Comparison of ENCODE assay signal across 39 mouse cellular contexts in the genomic region with DNA sequence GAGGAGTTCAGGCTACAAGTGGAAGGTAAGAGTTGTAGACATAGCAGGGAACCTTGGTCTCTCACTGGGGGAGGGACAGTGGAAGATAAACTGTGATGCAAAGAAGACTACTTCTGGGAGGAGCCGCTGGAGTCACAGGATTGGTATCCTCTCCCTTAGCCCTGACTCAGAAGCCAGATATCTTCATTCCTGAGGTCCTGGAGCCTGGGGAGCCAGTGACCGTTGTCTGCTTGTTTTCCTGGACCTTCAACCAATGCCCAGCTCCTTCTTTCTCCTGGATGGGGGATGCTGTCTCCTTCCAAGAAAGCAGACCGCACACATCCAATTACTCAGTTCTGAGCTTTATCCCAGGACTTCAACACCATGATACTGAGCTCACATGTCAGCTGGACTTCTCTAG. TPM values are rescaled to one million over a fixed set of nuclear protein-coding genes. Genes with fewer than 3 reads are reported as not detected.
DNase-seq lines count a peak whose midpoint lies in the region; ATAC-seq and TF ChIP-seq lines count a peak whose summit lies in the region.
"Had no signal": no experiment of that assay in that cellular context is flagged by ENCODE, and none has a peak within 500 bp of the region (broad histone marks: within the 10 kb centered on the region; RNA-seq: fewer than 3 reads in every experiment).

No protein-coding gene starts in this region.

- H3K27me3 ChIP-seq in kidney, embryonic 15.5 days: no peaks in the 10 kb centered on the region
- no peaks in the 10 kb centered on the region for H3K27me3 ChIP-seq in kidney, embryonic 16.5 days (ENCODE audit: insufficient read depth, low read length)
- H3K27me3 ChIP-seq in forebrain, embryonic 14.5 days (replicated peaks; ENCODE audit: control insufficient read depth, insufficient read depth, low read length): no peaks in the 10 kb centered on the region
- H3K27me3 ChIP-seq: embryonic facial prominence, embryonic 13.5 days; forebrain, embryonic 13.5 days; heart, embryonic 12.5 days; heart, embryonic 15.5 days had no signal

- no peak for ATAC-seq in kidney, embryonic 15.5 days (replicated peaks; ENCODE audit: low FRiP score)
- no peak for ATAC-seq in kidney, embryonic 16.5 days (ENCODE audit: low FRiP score, low TSS enrichment)
- no peak for ATAC-seq in megakaryocyte, adult 5-6 weeks (ENCODE audit: poor library complexity, severe bottlenecking)
- no peak for ATAC-seq in forebrain, embryonic 14.5 days
- ATAC-seq: forebrain, embryonic 13.5 days; forebrain, postnatal 0 days; hindbrain, postnatal 0 days; inflammation-experienced regulatory T-cells, adult 6 months; intestine, embryonic 16.5 days had no signal

- 0 out of 2 replicates have a peak, but pooled peaks cover 5% of the 10 kb centered on the region for H3K4me1 ChIP-seq in kidney, embryonic 15.5 days
- H3K4me1 ChIP-seq in kidney, embryonic 16.5 days (ENCODE audit: insufficient read depth, low read length): no peaks in the 10 kb centered on the region
- peaks cover 5% of the 10 kb centered on the region; the same call in 1 of the 2 replicates for H3K4me1 ChIP-seq in bone marrow, adult 2 months (ENCODE audit: control insufficient read depth, insufficient read depth, low read length)
- no peaks in the 10 kb centered on the region for H3K4me1 ChIP-seq in forebrain, embryonic 14.5 days (ENCODE audit: control insufficient read depth, insufficient read depth, low read length)
- H3K4me1 ChIP-seq: embryonic facial prominence, embryonic 13.5 days; forebrain, embryonic 13.5 days; heart, embryonic 12.5 days; heart, embryonic 15.5 days had no signal

- no peak overlapping the region for H3K4me3 ChIP-seq in kidney, embryonic 15.5 days (replicated peaks)
- H3K4me3 ChIP-seq in kidney, embryonic 16.5 days (ENCODE audit: low read length): no peak overlapping the region
- H3K4me3 ChIP-seq in bone marrow, adult 2 months (replicated peaks; ENCODE audit: control insufficient read depth, low read depth, low read length): peak overlapping the region; percentile 42
- H3K4me3 ChIP-seq in forebrain, embryonic 14.5 days (ENCODE audit: low read depth, low read length): no peak overlapping the region
- H3K4me3 ChIP-seq: embryonic facial prominence, embryonic 10.5 days; embryonic facial prominence, embryonic 13.5 days; forebrain, embryonic 10.5 days; forebrain, embryonic 13.5 days; gastrocnemius, adult 2 months; heart, embryonic 12.5 days; heart, embryonic 15.5 days had no signal

- H3K9ac ChIP-seq in kidney, embryonic 15.5 days: no peak overlapping the region
- no peak overlapping the region for H3K9ac ChIP-seq in kidney, embryonic 16.5 days (replicated peaks; ENCODE audit: low read length)
- no peak overlapping the region for H3K9ac ChIP-seq in forebrain, embryonic 14.5 days (ENCODE audit: low read length)
- H3K9ac ChIP-seq: embryonic facial prominence, embryonic 13.5 days; forebrain, embryonic 13.5 days; forebrain, postnatal 0 days; heart, embryonic 12.5 days; heart, embryonic 15.5 days; hindbrain, embryonic 14.5 days had no signal

- WGBS in kidney, embryonic 15.5 days: 69% methylated on average over 3 of the region's 3 CpGs
- WGBS in kidney, embryonic 16.5 days: 80% methylated on average over 3 of the region's 3 CpGs
- WGBS in bone marrow, adult 2 months: 66% methylated on average over 3 of the region's 3 CpGs
- 77% methylated on average over 3 of the region's 3 CpGs for WGBS in forebrain, embryonic 14.5 days

- no peaks in the 10 kb centered on the region for H3K36me3 ChIP-seq in kidney, embryonic 15.5 days
- no peaks in the 10 kb centered on the region for H3K36me3 ChIP-seq in kidney, embryonic 16.5 days (ENCODE audit: insufficient read depth, low read length)
- H3K36me3 ChIP-seq in forebrain, embryonic 14.5 days (ENCODE audit: control insufficient read depth, insufficient read depth, low read length): no peaks in the 10 kb centered on the region
- H3K36me3 ChIP-seq: embryonic facial prominence, embryonic 10.5 days; embryonic facial prominence, embryonic 13.5 days; forebrain, embryonic 10.5 days; G1E; heart, embryonic 12.5 days; heart, embryonic 15.5 days had no signal

- no peaks in the 10 kb centered on the region for H3K9me3 ChIP-seq in kidney, embryonic 15.5 days (replicated peaks)
- H3K9me3 ChIP-seq in kidney, embryonic 16.5 days (ENCODE audit: low read length): no peaks in the 10 kb centered on the region
- no peaks in the 10 kb centered on the region for H3K9me3 ChIP-seq in forebrain, embryonic 14.5 days (replicated peaks; ENCODE audit: control insufficient read depth, low read length)
- H3K9me3 ChIP-seq: embryonic facial prominence, embryonic 10.5 days; embryonic facial prominence, embryonic 13.5 days; forebrain, embryonic 10.5 days; forebrain, embryonic 13.5 days; G1E; heart, embryonic 12.5 days; heart, embryonic 15.5 days had no signal

- peak; percentile 23 for DNase-seq in 3134 (ENCODE audit: extremely low read depth, insufficient read length, low spot score)
- DNase-seq in Muller cell, postnatal 12 days (ENCODE audit: inconsistent ontology term): peak; percentile 40
- no peak for DNase-seq in heart, postnatal 25 days (ENCODE audit: low spot score)
- no peak for DNase-seq in forebrain, embryonic 14.5 days (ENCODE audit: low spot score)
- DNase-seq: adrenal gland, adult 2 months; adrenal gland, postnatal 14 days; cerebellum, adult 11-12 months; cerebellum, adult 8-10 months; cerebellum, postnatal 10 days; cerebellum, postnatal 36 days; embryo, embryonic 11 days; forebrain, postnatal 0 days; gastrocnemius, adult 2 months; gastrocnemius, postnatal 14 days; heart, adult 11 months; heart, postnatal 10 days; heart, postnatal 4 days had no signal

- H3K4me2 ChIP-seq in kidney, embryonic 15.5 days: no peak overlapping the region
- no peak overlapping the region for H3K4me2 ChIP-seq in kidney, embryonic 16.5 days (replicated peaks; ENCODE audit: low read depth, low read length)
- H3K4me2 ChIP-seq in forebrain, embryonic 14.5 days (ENCODE audit: low read length): no peak overlapping the region
- H3K4me2 ChIP-seq: embryonic facial prominence, embryonic 13.5 days; forebrain, embryonic 13.5 days; heart, embryonic 12.5 days; heart, embryonic 15.5 days; hindbrain, embryonic 14.5 days had no signal

- H3K27ac ChIP-seq in kidney, embryonic 15.5 days: 0 out of 2 replicates have a peak overlapping the region, but pooled peaks have one; percentile 13
- H3K27ac ChIP-seq in kidney, embryonic 16.5 days (ENCODE audit: low read length): no peak overlapping the region
- H3K27ac ChIP-seq in bone marrow, adult 2 months (ENCODE audit: control insufficient read depth, insufficient read depth, low read depth, low read length, poor library complexity): peak overlapping the region; percentile 67; the same call in 1 of the 2 replicates
- no peak overlapping the region for H3K27ac ChIP-seq in forebrain, embryonic 14.5 days (ENCODE audit: low read depth, low read length)
- H3K27ac ChIP-seq: embryonic facial prominence, embryonic 10.5 days; embryonic facial prominence, embryonic 13.5 days; forebrain, embryonic 10.5 days; forebrain, embryonic 13.5 days; gastrocnemius, adult 2 months; heart, embryonic 15.5 days; hindbrain, embryonic 14.5 days; hindbrain, postnatal 0 days had no signal

- no peak for TF ChIP-seq POLR2A in bone marrow, adult 2 months (IDR thresholded peaks at IDR 0.05; ENCODE audit: borderline replicate concordance, control insufficient read depth, low read depth, low read length)

- intact Hi-C loops in heart, postnatal 25 days (cut with DNase I): no loop called here

- TF ChIP-seq CTCF in bone marrow, adult 2 months (IDR thresholded peaks at IDR 0.05; ENCODE audit: control insufficient read depth, insufficient read depth, low read length): no peak

RNA-seq across cellular contexts. Expression of gene Siglecg, which starts 1.1 kb away (rescaled TPM):
- polyA plus RNA-seq in kidney, embryonic 15.5 days (2015; fragmentation: Nextera tagmentation; extraction: Ambion mirVana): 1.8 and 2.0 TPM in 2 replicates
- 1.6 and 2.4 TPM in 2 replicates for polyA plus RNA-seq in kidney, embryonic 16.5 days (2015; fragmentation: Nextera tagmentation; extraction: Ambion mirVana)
- polyA plus RNA-seq in bone marrow, adult 2 months (2011; ENCODE audit: insufficient read depth, insufficient read length, low replicate concordance, missing spikeins): 33.1 and 73.3 TPM in 2 replicates
- total RNA-seq in heart, postnatal 25 days (2021): under 1 TPM; 0.13 to 0.14 TPM
- 13.9 and 14.7 TPM in 2 replicates for total RNA-seq in megakaryocyte, adult 5-6 weeks (2015)
- total RNA-seq in megakaryocyte, adult 5-6 weeks (2017): 11.1 and 12.3 TPM in 2 replicates
- 0.09 TPM in 1 of 2 replicates, not detected in the other for polyA plus RNA-seq in forebrain, embryonic 14.5 days (2014; fragmentation: Nextera tagmentation; extraction: Ambion mirVana)
- total RNA-seq: forebrain, postnatal 0 days; gastrocnemius, adult 2 months; hindbrain, postnatal 0 days had no signal
- polyA plus RNA-seq: embryonic facial prominence, embryonic 13.5 days; forebrain, embryonic 13.5 days; forebrain, postnatal 0 days; G1E; heart, embryonic 12.5 days; hindbrain, embryonic 11.5 days; hindbrain, embryonic 14.5 days; hindbrain, postnatal 0 days had no signal

RNA-seq across cellular contexts. Expression of gene Lim2, which starts 18.4 kb away (rescaled TPM):
- polyA plus RNA-seq in kidney, embryonic 15.5 days (2015; fragmentation: Nextera tagmentation; extraction: Ambion mirVana): not detected in 2 replicates
- not detected in 2 replicates for polyA plus RNA-seq in kidney, embryonic 16.5 days (2015; fragmentation: Nextera tagmentation; extraction: Ambion mirVana)
- polyA plus RNA-seq in bone marrow, adult 2 months (2011; ENCODE audit: insufficient read depth, insufficient read length, low replicate concordance, missing spikeins): 1.9 and 2.1 TPM in 2 replicates
- not detected for total RNA-seq in heart, postnatal 25 days (2021)
- total RNA-seq in megakaryocyte, adult 5-6 weeks (2015): not detected in 2 replicates
- not detected in 2 replicates for total RNA-seq in megakaryocyte, adult 5-6 weeks (2017)
- not detected in 2 replicates for polyA plus RNA-seq in forebrain, embryonic 14.5 days (2014; fragmentation: Nextera tagmentation; extraction: Ambion mirVana)
- total RNA-seq: adrenal gland, adult 2 months; adrenal gland, postnatal 14 days; adrenal gland, postnatal 4 days; forebrain, postnatal 0 days; G1E; gastrocnemius, adult 2 months; gastrocnemius, postnatal 14 days; gastrocnemius, postnatal 4 days; heart, postnatal 10 days; heart, postnatal 4 days; hindbrain, postnatal 0 days had no signal
- polyA plus RNA-seq: adrenal gland, adult 2 months; cortical plate, adult 2 months; embryonic facial prominence, embryonic 13.5 days; forebrain, embryonic 10.5 days; forebrain, embryonic 13.5 days; forebrain, postnatal 0 days; frontal cortex, adult 2 months; G1E; heart, embryonic 12.5 days; heart, embryonic 15.5 days; hindbrain, embryonic 11.5 days; hindbrain, embryonic 14.5 days; hindbrain, postnatal 0 days; inflammation-experienced regulatory T-cells, adult 6 months had no signal

RNA-seq across cellular contexts. Expression of gene Nkg7, which starts 27.8 kb away (rescaled TPM):
- 0.32 TPM in 1 of 2 replicates, not detected in the other for polyA plus RNA-seq in kidney, embryonic 15.5 days (2015; fragmentation: Nextera tagmentation; extraction: Ambion mirVana)
- polyA plus RNA-seq in kidney, embryonic 16.5 days (2015; fragmentation: Nextera tagmentation; extraction: Ambion mirVana): 0.92 TPM in 1 of 2 replicates, not detected in the other
- 18.5 and 43.6 TPM in 2 replicates for polyA plus RNA-seq in bone marrow, adult 2 months (2011; ENCODE audit: insufficient read depth, insufficient read length, low replicate concordance, missing spikeins)
- not detected for total RNA-seq in heart, postnatal 25 days (2021)
- 41.6 and 53.1 TPM in 2 replicates for total RNA-seq in megakaryocyte, adult 5-6 weeks (2015)
- total RNA-seq in megakaryocyte, adult 5-6 weeks (2017): 13.1 and 23.4 TPM in 2 replicates
- polyA plus RNA-seq in forebrain, embryonic 14.5 days (2014; fragmentation: Nextera tagmentation; extraction: Ambion mirVana): not detected in 2 replicates
- total RNA-seq: adrenal gland, postnatal 14 days; forebrain, postnatal 0 days; G1E; gastrocnemius, adult 2 months; gastrocnemius, postnatal 14 days; gastrocnemius, postnatal 4 days; heart, postnatal 10 days; heart, postnatal 4 days; hindbrain, postnatal 0 days had no signal
- polyA plus RNA-seq: brain, embryonic 14.5 days; cortical plate, adult 2 months; embryonic facial prominence, embryonic 10.5 days; forebrain, embryonic 10.5 days; forebrain, embryonic 13.5 days; forebrain, postnatal 0 days; G1E; hindbrain, embryonic 11.5 days; hindbrain, embryonic 14.5 days; hindbrain, postnatal 0 days had no signal

RNA-seq across cellular contexts. Expression of gene Cldnd2, which starts 31.5 kb away (rescaled TPM):
- polyA plus RNA-seq in kidney, embryonic 15.5 days (2015; fragmentation: Nextera tagmentation; extraction: Ambion mirVana): not detected in 2 replicates
- polyA plus RNA-seq in kidney, embryonic 16.5 days (2015; fragmentation: Nextera tagmentation; extraction: Ambion mirVana): not detected in 2 replicates
- 2.0 and 4.7 TPM in 2 replicates for polyA plus RNA-seq in bone marrow, adult 2 months (2011; ENCODE audit: insufficient read depth, insufficient read length, low replicate concordance, missing spikeins)
- total RNA-seq in heart, postnatal 25 days (2021): not detected
- not detected in 2 replicates for total RNA-seq in megakaryocyte, adult 5-6 weeks (2015)
- total RNA-seq in megakaryocyte, adult 5-6 weeks (2017): not detected in 2 replicates
- not detected in 2 replicates for polyA plus RNA-seq in forebrain, embryonic 14.5 days (2014; fragmentation: Nextera tagmentation; extraction: Ambion mirVana)
- total RNA-seq: adrenal gland, adult 2 months; adrenal gland, postnatal 14 days; adrenal gland, postnatal 4 days; forebrain, postnatal 0 days; G1E; gastrocnemius, adult 2 months; gastrocnemius, postnatal 14 days; gastrocnemius, postnatal 4 days; heart, adult 8-10 months; heart, postnatal 10 days; heart, postnatal 4 days; hindbrain, postnatal 0 days had no signal
- polyA plus RNA-seq: adrenal gland, adult 2 months; brain, embryonic 14.5 days; cortical plate, adult 2 months; embryonic facial prominence, embryonic 10.5 days; embryonic facial prominence, embryonic 13.5 days; forebrain, embryonic 10.5 days; forebrain, embryonic 13.5 days; forebrain, postnatal 0 days; frontal cortex, adult 2 months; G1E; heart, embryonic 12.5 days; heart, embryonic 15.5 days; hindbrain, embryonic 11.5 days; hindbrain, embryonic 14.5 days; hindbrain, postnatal 0 days; intestine, embryonic 16.5 days had no signal

RNA-seq across cellular contexts. Expression of gene Etfb, which starts 34.8 kb away (rescaled TPM):
- 348 and 355 TPM in 2 replicates for polyA plus RNA-seq in kidney, embryonic 15.5 days (2015; fragmentation: Nextera tagmentation; extraction: Ambion mirVana)
- 383 and 436 TPM in 2 replicates for polyA plus RNA-seq in kidney, embryonic 16.5 days (2015; fragmentation: Nextera tagmentation; extraction: Ambion mirVana)
- polyA plus RNA-seq in bone marrow, adult 2 months (2011; ENCODE audit: insufficient read depth, insufficient read length, low replicate concordance, missing spikeins): 149 and 240 TPM in 2 replicates
- 1,000 to 10,000 TPM; 1,293 to 1,340 TPM for total RNA-seq in heart, postnatal 25 days (2021)
- total RNA-seq in megakaryocyte, adult 5-6 weeks (2015): 128 and 130 TPM in 2 replicates
- total RNA-seq in megakaryocyte, adult 5-6 weeks (2017): 201 and 203 TPM in 2 replicates
- polyA plus RNA-seq in forebrain, embryonic 14.5 days (2014; fragmentation: Nextera tagmentation; extraction: Ambion mirVana): 156 and 182 TPM in 2 replicates

Comparison
In these comparisons a context has a peak if more than half of its experiments do, and no peak if none do; other contexts are left out.
1. H3K27ac ChIP-seq: peak in kidney, embryonic 15.5 days (single experiment) and bone marrow, adult 2 months (single experiment); none in kidney, embryonic 16.5 days (single experiment) and forebrain, embryonic 14.5 days (single experiment).
2. DNase-seq: peak in 3134 (single experiment) and Muller cell, postnatal 12 days (single experiment); none in heart, postnatal 25 days (single experiment) and forebrain, embryonic 14.5 days (single experiment).
3. RNA of gene Nkg7, which starts 27.8 kb away (polyA plus RNA-seq): 18.5 to 43.6 TPM in bone marrow, adult 2 months; 0.92 TPM in kidney, embryonic 16.5 days, 0.32 TPM in kidney, embryonic 15.5 days and not detected in forebrain, embryonic 14.5 days; every median in the first group is over 10 times any median in the second.